Mouse (Mus musculus) bone marrow, adult 2 months (tissue): ENCODE measurements at regions not wholly inside any gene's neighbourhood (a gene's known extent, or its start where the extent isn't known, plus 50 kb on each side); places are given as distances from the start of the nearest gene placed in this dataset.
A peak's percentile ranks its signal among the peaks of the same experiment; 100 is the strongest.

Source experiments
- H3K27ac ChIP-seq: fragments of 200-500 bp; 2 replicates; pipeline ENCODE4 v1.5.1; 2012; ENCODE audit warnings: low read depth, mild to moderate bottlenecking, control low read depth, inconsistent platforms, low read length; ENCODE audit not compliant: control insufficient read depth, poor library complexity, insufficient read depth
- H3K4me1 ChIP-seq: fragments of 200-500 bp; 2 replicates; pipeline ENCODE4 v1.6.1; 2011; ENCODE audit warnings: low read length; ENCODE audit not compliant: control insufficient read depth, insufficient read depth
- H3K4me3 ChIP-seq: fragments of 200-500 bp; replicated peaks from 2 replicates; pipeline ENCODE3; 2011; ENCODE audit warnings: mild to moderate bottlenecking, low read depth, low read length, control low read depth; ENCODE audit not compliant: control insufficient read depth
- CTCF ChIP-seq: fragments of 200-500 bp; IDR thresholded peaks from 2 replicates; pipeline ENCODE4 v1.5.1; 2011; ENCODE audit warnings: low read length, control low read depth; ENCODE audit not compliant: control insufficient read depth, insufficient read depth
- POLR2A ChIP-seq: fragments of 200-500 bp; IDR thresholded peaks from 2 replicates; pipeline ENCODE4 v1.6.1; 2011; ENCODE audit warnings: low read depth, mild to moderate bottlenecking, control low read depth, low read length, borderline replicate concordance; ENCODE audit not compliant: control insufficient read depth
- WGBS: fragments of 180-500 bp; shearing (Covaris S2); methylation state at CpG from one replicate; pipeline ENCODE4 v1.1.7; 2018; 5-methylcytosine and 5-hydroxymethylcytosine counted together

DNA sequence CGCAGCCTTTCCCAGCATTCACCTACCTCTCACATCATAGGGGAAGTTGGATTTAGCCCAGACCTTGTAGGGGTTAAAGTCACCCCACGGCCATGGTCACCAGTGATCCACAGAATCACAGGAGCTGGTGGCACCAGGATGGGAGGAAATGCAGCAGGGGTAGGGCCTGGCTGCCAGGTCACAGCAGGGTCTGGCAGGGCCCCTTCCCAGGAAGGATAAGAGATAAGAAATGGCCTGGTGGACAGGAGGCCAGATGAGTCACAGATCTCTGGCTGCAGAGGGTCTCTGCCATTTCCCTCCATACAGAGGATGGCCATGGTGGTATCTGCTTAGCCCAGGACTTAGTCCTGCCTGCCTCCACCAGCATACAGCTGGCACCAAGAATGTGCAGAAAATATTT lies 103.0 kb downstream of the Cstad start:
- H3K4me3 ChIP-seq: no peak overlapping the region
- H3K27ac ChIP-seq: no peak overlapping the region
- 81% methylated on average over 2 of the region's 2 CpGs for WGBS
- TF ChIP-seq CTCF (no peak), POLR2A (no peak)
- peaks cover 3% of the 10 kb centered on the region; the same call in 1 of the 2 replicates for H3K4me1 ChIP-seq

DNA sequence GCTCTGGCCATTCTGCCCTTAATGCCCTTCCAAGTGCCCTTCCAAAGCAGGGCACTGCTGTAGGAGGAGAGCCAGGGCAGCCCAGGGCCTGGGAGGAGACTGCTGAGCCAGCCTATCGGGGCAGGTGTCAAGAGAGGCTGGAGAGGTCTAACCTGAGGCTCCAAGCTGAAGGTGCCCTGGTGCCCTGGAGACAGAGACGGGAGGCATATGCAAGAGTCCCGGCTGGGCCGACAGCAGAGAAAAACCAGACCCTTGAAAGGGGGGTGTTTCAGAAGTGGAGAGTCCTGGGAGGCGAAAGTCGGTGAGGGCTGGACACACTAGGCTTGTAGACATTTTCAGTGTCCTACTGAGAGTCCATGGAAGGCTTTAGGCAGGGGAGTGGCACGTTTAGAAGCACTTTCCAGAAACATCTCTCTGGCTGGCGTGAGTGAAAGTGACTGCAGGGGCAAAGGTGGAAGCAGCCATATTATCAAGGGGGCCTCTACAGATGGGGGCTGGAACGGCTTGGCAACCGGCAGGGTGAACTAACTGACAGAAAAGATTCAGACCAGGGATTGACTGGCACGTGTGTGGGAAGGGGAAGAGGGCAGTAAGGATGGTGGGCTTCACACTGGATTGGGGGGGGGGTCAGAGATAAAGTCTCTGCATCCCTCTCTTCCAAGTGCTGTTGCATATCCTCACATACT lies 101.1 kb downstream of the Cstad start:
- Histone ChIP-seq H3K27ac (no peak overlapping the region), H3K4me1 (peaks cover 6% of the 10 kb centered on the region; the same call in 1 of the 2 replicates), H3K4me3 (no peak overlapping the region)
- TF ChIP-seq CTCF: no peak
- no peak for TF ChIP-seq POLR2A
- 79% methylated on average over 11 of the region's 11 CpGs for WGBS

DNA sequence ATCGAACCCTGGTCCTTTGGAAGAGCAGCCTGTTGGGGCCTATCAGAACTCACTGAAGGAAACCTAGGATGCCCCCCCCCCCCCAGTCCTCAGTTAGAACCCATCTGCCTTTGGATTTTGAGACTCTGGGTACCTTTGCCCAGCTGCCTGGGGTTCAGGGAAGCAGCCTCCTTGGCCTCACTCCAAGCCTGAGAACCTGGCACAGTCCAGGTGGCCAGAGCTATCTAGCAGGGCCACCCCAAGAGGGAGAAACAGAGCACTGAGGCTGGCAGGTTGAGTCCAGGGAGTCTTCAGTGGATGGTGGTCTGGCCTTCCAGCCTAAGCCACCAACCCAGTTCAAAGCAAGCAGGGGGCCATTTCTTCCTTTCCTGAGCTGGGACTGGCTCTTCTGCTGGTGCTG lies 100.2 kb downstream of the Cstad start:
- H3K27ac ChIP-seq: no peak overlapping the region
- TF ChIP-seq CTCF (no peak), POLR2A (no peak)
- H3K4me3 ChIP-seq: no peak overlapping the region
- WGBS: 67% methylated on average over 1 of the region's 1 CpGs
- H3K4me1 ChIP-seq: peaks cover 11% of the 10 kb centered on the region

DNA sequence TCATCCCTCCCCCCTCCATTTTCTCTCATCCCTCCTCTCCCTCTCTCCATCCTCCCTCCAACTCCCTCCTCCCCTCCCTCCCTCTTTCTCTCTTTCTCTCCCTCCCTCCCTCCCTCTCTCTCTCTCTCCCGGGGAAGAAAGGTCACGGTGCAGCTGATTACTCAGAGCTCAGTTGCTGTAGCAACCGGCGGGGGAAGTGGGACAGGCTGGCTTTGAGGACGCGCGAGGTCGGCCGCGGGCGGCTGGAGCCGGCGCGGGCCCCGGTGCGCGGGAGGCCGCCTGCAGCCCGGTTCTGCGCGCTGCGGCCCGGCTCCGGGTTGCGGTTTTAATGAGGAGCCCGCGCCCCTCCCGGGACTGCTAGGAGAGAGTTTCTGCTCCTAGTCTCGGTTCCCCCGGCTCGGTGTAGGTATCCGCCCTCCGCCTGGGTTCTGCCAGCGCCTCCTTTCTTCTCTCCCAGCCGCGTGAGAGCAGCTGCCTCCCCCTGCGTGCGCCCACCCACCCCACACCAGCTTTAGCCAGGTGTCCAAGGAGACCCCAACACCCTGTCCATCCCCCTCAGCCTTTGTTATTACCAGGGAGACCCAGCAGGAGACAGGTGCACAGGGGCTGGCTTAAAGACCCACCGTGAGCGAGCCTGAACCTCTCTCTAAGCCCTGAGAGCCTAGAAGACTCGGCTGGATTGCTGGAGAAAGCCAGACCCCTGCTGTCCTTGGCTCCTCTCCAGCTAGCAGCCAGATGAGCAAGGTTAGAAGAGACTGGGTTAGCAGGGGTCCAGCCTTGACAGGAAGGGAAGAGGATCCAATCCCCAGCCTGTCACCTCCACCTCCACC lies 98.6 kb downstream of the Cstad start:
- Histone ChIP-seq H3K4me1 (peaks cover 13% of the 10 kb centered on the region), H3K27ac (peak overlapping the region; percentile 53; the same call in 1 of the 2 replicates), H3K4me3 (no peak overlapping the region)
- WGBS: 3% methylated on average over 40 of the region's 41 CpGs
- peak; percentile 17; the same call in 1 of the 2 replicates for TF ChIP-seq POLR2A
- no peak for TF ChIP-seq CTCF

DNA sequence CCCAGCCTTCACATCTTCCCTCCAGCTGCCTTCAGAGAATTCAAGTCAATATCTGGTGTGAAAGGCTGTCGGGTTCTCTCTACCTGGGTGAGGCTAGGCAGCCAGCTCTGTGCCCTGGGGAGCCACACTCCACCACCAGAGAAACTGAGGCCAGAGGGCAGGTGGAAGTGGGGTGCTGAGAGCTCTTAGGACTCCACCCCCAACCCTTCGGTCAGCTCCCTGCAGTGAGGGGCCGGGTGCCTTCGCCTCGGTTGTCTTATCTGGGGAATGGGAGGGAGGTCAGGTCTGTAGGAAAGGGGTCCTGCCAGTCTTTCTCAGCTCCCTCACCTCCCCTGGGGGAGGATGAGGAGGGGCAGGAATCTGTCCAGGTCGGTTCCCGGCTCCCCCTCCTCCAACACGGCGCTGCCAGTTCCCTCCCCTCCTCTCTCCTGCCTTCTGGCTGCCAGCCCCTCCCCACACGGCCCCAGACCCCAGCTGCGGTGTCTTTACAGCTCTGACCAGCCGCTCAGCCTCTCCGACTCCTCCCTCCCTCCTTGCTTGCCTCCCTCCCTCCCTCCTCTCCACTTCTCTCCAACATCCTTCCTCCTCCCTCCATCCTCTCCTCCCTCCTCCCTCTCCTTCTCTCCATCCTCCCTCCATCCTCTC lies 97.8 kb downstream of the Cstad start:
- WGBS: 18% methylated on average over 13 of the region's 13 CpGs
- Histone ChIP-seq H3K4me3 (no peak overlapping the region), H3K27ac (peak overlapping the region; percentile 62), H3K4me1 (peaks cover 13% of the 10 kb centered on the region)
- no peak for TF ChIP-seq CTCF
- TF ChIP-seq POLR2A: no peak; the same call in 1 of the 2 replicates

DNA sequence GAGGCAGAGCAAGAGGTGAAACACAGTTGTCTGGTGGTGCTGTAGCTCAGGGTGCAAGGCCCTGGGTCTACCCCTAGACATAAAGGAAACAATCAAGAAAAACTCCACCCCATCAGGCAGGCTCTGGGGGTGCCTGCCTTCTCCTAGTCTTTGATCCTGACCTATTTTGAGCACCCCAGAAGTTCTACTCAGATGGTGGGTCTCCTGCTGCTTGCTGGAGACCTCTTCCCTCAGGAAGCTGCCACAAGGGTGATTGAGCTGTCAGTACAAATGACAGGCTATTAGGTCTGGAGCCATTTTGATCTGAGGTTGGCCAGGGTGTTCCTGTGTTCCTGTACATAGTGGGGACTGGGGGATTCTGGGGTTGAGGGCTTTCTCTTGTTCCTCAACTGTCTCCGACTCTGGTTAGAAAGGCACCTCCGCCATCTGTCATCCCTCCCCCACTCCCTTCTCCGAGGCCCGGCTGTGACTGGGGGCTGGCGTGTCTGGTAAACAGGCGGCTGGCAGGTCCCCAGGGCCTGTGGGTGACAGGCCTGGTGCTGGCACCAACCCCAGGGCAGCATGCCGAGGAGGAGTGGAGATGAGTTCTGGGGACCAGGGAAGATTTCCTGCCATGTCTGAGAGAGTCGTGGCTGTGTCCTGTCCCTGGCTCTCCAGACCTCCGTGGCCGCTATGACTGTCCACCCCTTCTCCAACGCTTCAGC lies 97.2 kb downstream of the Cstad start:
- Histone ChIP-seq H3K27ac (peak overlapping the region; percentile 62), H3K4me1 (peaks cover 13% of the 10 kb centered on the region), H3K4me3 (no peak overlapping the region)
- TF ChIP-seq POLR2A: no peak; the same call in 1 of the 2 replicates
- no peak for TF ChIP-seq CTCF
- 20% methylated on average over 11 of the region's 11 CpGs for WGBS

DNA sequence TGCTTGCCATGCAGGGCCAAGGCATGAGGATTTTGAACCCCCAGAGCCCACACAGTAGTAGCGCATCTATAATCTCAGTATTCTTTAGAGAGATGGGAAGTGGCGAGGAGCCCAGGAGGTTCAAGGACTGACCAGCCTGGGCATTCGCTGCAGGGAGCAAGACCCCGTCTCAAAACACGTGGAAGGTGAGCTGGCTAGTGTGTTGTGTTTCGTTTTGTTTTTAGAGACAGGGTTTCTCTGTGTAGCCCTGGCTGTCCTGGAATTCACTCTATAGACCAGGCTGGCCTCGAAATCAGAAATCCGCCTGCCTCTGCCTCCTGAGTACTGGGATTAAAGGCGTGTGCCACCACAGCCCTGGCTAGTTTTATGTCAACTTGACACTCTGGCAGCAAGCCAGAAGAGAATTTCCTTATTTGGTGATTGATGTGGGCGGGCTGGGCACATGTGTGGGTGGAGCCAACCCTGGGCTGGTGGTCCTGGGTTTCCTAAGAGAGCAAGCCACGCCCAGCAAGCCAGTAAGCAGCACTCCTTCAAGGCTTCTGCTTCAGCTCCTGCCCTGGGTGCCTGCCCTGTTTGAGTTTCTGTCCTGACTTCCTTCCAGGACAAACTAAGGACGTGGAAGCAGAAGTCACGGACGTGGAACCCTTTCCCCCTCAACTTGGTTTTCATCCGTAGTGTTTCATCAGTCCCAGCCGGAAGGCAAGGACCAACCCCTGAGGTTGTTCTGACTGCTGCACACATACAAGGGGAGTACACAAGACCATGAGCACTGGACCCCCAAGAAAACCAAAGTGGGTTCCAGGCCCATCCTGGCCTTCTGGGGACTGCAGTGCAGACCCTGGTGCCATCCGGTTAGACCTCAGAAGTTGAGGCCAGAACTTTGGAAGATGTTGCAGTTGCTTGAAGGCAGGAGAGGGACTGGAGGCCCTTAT lies 96.4 kb downstream of the Cstad start:
- 72% methylated on average over 17 of the region's 17 CpGs for WGBS

More for the DNA sequence above, 96.4 kb downstream of the Cstad start:
- TF ChIP-seq POLR2A (no peak), CTCF (no peak)
- H3K4me1 ChIP-seq: peaks cover 12% of the 10 kb centered on the region
- H3K27ac ChIP-seq: peak overlapping the region; percentile 11; the same call in 1 of the 2 replicates
- no peak overlapping the region for H3K4me3 ChIP-seq
